Mouse (Mus musculus) frontal cortex, postnatal 10 days (tissue): ENCODE data around the gene Fndc9.

Source experiments
- DNase-seq, 2 experiments: peaks; one replicate each; pipeline ENCODE4 v3.0.0; 2022; ENCODE audit warnings: low spot score in 2 of 2, mixed read lengths in 1 of 2

The Fndc9 gene

GRCm38 (mm10) chr11:46233966-46234365 lies 1.4 kb upstream of the Fndc9 start:
- no peak for DNase-seq

- peak in 1 of 2 experiments; percentile 54 for DNase-seq
Observed at GRCm38 (mm10) chr11:46236976-46237375, 1.6 kb downstream of the Fndc9 start.

- no peak for DNase-seq
Observed at GRCm38 (mm10) chr11:46241150-46241673, 5.9 kb downstream of the Fndc9 start.

- no peak for DNase-seq
Observed at GRCm38 (mm10) chr11:46241985-46242384, 6.7 kb downstream of the Fndc9 start.

GRCm38 (mm10) chr11:46244731-46245604 lies 9.6 kb downstream of the Fndc9 start:
- no peak for DNase-seq

GRCm38 (mm10) chr11:46245926-46246325 lies 10.6 kb downstream of the Fndc9 start:
- DNase-seq, result no peak

GRCm38 (mm10) chr11:46246393-46246792 lies 11.1 kb downstream of the Fndc9 start:
- no peak for DNase-seq

GRCm38 (mm10) chr11:46248352-46248751 lies 13.0 kb downstream of the Fndc9 start:
- DNase-seq, result no peak

GRCm38 (mm10) chr11:46251994-46252393 lies 16.7 kb downstream of the Fndc9 start:
- DNase-seq, result peak in 1 of 2 experiments; percentile 54

GRCm38 (mm10) chr11:46255291-46255690 lies 20.0 kb downstream of the Fndc9 start:
- DNase-seq, result no peak

- DNase-seq, result no peak
Observed at GRCm38 (mm10) chr11:46258207-46258606, 22.9 kb downstream of the Fndc9 start.

GRCm38 (mm10) chr11:46258749-46259148 lies 23.4 kb downstream of the Fndc9 start:
- DNase-seq, result no peak

GRCm38 (mm10) chr11:46262854-46263253 lies 27.5 kb downstream of the Fndc9 start:
- no peak for DNase-seq

GRCm38 (mm10) chr11:46263291-46263690 lies 28.0 kb downstream of the Fndc9 start:
- DNase-seq, result no peak

- no peak for DNase-seq
Observed at GRCm38 (mm10) chr11:46264584-46264983, 29.3 kb downstream of the Fndc9 start.

- DNase-seq, result no peak
Observed at GRCm38 (mm10) chr11:46265031-46265786, 29.9 kb downstream of the Fndc9 start.

- DNase-seq, result peak in 1 of 2 experiments; percentile 53
Observed at GRCm38 (mm10) chr11:46268991-46269390, 33.7 kb downstream of the Fndc9 start.

- DNase-seq, result no peak
Observed at GRCm38 (mm10) chr11:46269391-46269790, 34.1 kb downstream of the Fndc9 start.

- no peak for DNase-seq
Observed at GRCm38 (mm10) chr11:46269893-46270292, 34.6 kb downstream of the Fndc9 start.

GRCm38 (mm10) chr11:46272058-46272681 lies 36.8 kb downstream of the Fndc9 start:
- DNase-seq, result no peak

- DNase-seq, result no peak
Observed at GRCm38 (mm10) chr11:46273969-46274368, 38.6 kb downstream of the Fndc9 start.

- DNase-seq, result peak; percentile 65 to 71
Observed at GRCm38 (mm10) chr11:46275302-46275701, 40.0 kb downstream of the Fndc9 start.
